Mouse (Mus musculus) lung, postnatal 4 days (tissue): ENCODE measurements at regions not wholly inside any gene's neighbourhood (a gene's known extent, or its start where the extent isn't known, plus 50 kb on each side); places are given as distances from the start of the nearest gene placed in this dataset.
A peak's percentile ranks its signal among the peaks of the same experiment; 100 is the strongest.

Source experiments
- DNase-seq, 2 experiments: peaks; one replicate each; pipeline ENCODE4 v3.0.0; 2021

GRCm38 (mm10) chr6:147832521-147832920 lies 214.5 kb upstream of the Far2 start:
- DNase-seq: no peak

- DNase-seq: no peak
Measured at GRCm38 (mm10) chr6:147833501-147833900, 213.6 kb upstream of the Far2 start.

GRCm38 (mm10) chr6:147838846-147839245 lies 208.2 kb upstream of the Far2 start:
- DNase-seq: no peak

GRCm38 (mm10) chr6:147849988-147850387 lies 197.1 kb upstream of the Far2 start:
- no peak for DNase-seq

- no peak for DNase-seq
Measured at GRCm38 (mm10) chr6:147861116-147861515, 185.9 kb upstream of the Far2 start.

GRCm38 (mm10) chr6:147871033-147871432 lies 176.0 kb upstream of the Far2 start:
- no peak for DNase-seq

GRCm38 (mm10) chr6:147873173-147873572 lies 173.9 kb upstream of the Far2 start:
- DNase-seq: peak in 1 of 2 experiments; percentile 38

- no peak for DNase-seq
Measured at GRCm38 (mm10) chr6:147878485-147878884, 168.6 kb upstream of the Far2 start.

GRCm38 (mm10) chr6:147885902-147886301 lies 161.2 kb upstream of the Far2 start:
- no peak for DNase-seq

GRCm38 (mm10) chr6:147919697-147920096 lies 127.4 kb upstream of the Far2 start:
- peak in 1 of 2 experiments; percentile 44 for DNase-seq

- DNase-seq: peak in 1 of 2 experiments; percentile 24
Measured at GRCm38 (mm10) chr6:147921091-147921490, 126.0 kb upstream of the Far2 start.

- DNase-seq: no peak
Measured at GRCm38 (mm10) chr6:147922506-147922905, 124.6 kb upstream of the Far2 start.

- no peak for DNase-seq
Measured at GRCm38 (mm10) chr6:147923246-147923645, 123.8 kb upstream of the Far2 start.

- DNase-seq: no peak
Measured at GRCm38 (mm10) chr6:147928951-147929350, 118.1 kb upstream of the Far2 start.

- DNase-seq: no peak
Measured at GRCm38 (mm10) chr6:147944020-147944419, 103.0 kb upstream of the Far2 start.

- DNase-seq: no peak
Measured at GRCm38 (mm10) chr6:147944940-147945676, 102.0 kb upstream of the Far2 start.

GRCm38 (mm10) chr6:147947997-147948396 lies 99.1 kb upstream of the Far2 start:
- no peak for DNase-seq

- DNase-seq: peak; percentile 30 to 39
Measured at GRCm38 (mm10) chr6:147951642-147952041, 95.4 kb upstream of the Far2 start.

- DNase-seq: peak in 1 of 2 experiments; percentile 16
Measured at GRCm38 (mm10) chr6:147953058-147953679, 93.9 kb upstream of the Far2 start.

- DNase-seq: no peak
Measured at GRCm38 (mm10) chr6:147953753-147954152, 93.3 kb upstream of the Far2 start.

- no peak for DNase-seq
Measured at GRCm38 (mm10) chr6:147954253-147954652, 92.8 kb upstream of the Far2 start.

- DNase-seq: no peak
Measured at GRCm38 (mm10) chr6:147954967-147955830, 91.9 kb upstream of the Far2 start.

GRCm38 (mm10) chr6:147964739-147965138 lies 82.3 kb upstream of the Far2 start:
- DNase-seq: no peak
